Mouse (Mus musculus) forebrain, embryonic 15.5 days (tissue): ENCODE measurements around the gene Atf5. TPM values are rescaled to one million over a fixed set of nuclear protein-coding genes. Genes with fewer than 3 reads are reported as not detected.
A peak's percentile ranks its signal among the peaks of the same experiment; 100 is the strongest.

ENCODE experiments used
- ATAC-seq: fragments of 200-750 bp; cut with Nextera tagmentation; replicated peaks from 2 replicates; pipeline ENCODE4 v1.8.0; 2017; ENCODE audit warnings: mild to moderate bottlenecking, moderate TSS enrichment, moderate library complexity
- H3K27ac ChIP-seq: fragments of 300-500 bp; sonication (generic); replicated peaks from 2 replicates; pipeline ENCODE4 v1.5.1; 2015; ENCODE audit warnings: mild to moderate bottlenecking, inconsistent platforms
- H3K27me3 ChIP-seq: fragments of 300-500 bp; sonication (generic); 2 replicates; pipeline ENCODE4 v1.6.1; 2015; ENCODE audit warnings: inconsistent platforms
- H3K36me3 ChIP-seq: fragments of 300-500 bp; sonication (generic); 2 replicates; pipeline ENCODE4 v1.6.1; 2015; ENCODE audit warnings: mild to moderate bottlenecking, inconsistent platforms
- H3K4me1 ChIP-seq: fragments of 300-500 bp; sonication (generic); 2 replicates; pipeline ENCODE4 v1.6.1; 2015; ENCODE audit warnings: inconsistent platforms
- H3K4me2 ChIP-seq: fragments of 300-500 bp; sonication (generic); replicated peaks from 2 replicates; pipeline ENCODE4 v1.6.1; 2015; ENCODE audit warnings: mild to moderate bottlenecking, inconsistent platforms
- H3K4me3 ChIP-seq: fragments of 300-500 bp; sonication (generic); 2 replicates; pipeline ENCODE4 v1.5.1; 2015; ENCODE audit warnings: mild to moderate bottlenecking, inconsistent platforms
- H3K9ac ChIP-seq: fragments of 300-500 bp; sonication (generic); replicated peaks from 2 replicates; pipeline ENCODE4 v1.6.1; 2015; ENCODE audit warnings: mild to moderate bottlenecking, inconsistent platforms
- H3K9me3 ChIP-seq: fragments of 300-500 bp; sonication (generic); 2 replicates; pipeline ENCODE4 v1.6.1; 2016; ENCODE audit warnings: inconsistent platforms
- WGBS: fragments of 180-500 bp; shearing (Covaris S2); methylation state at CpG from one replicate; pipeline ENCODE4 v1.1.7; 2015; ENCODE audit warnings: mixed read lengths; 5-methylcytosine and 5-hydroxymethylcytosine counted together
- polyA plus RNA-seq: library from polyadenylated mRNA; unstranded; fragments of >200 nt; fragmentation: Nextera tagmentation; extraction: Ambion mirVana; gene quantifications from 2 replicates; pipeline ENCODE4 v1.2.1, GENCODE M21; 2015

The Atf5 gene
- polyA plus RNA-seq, 1 experiment from 2014 or later: 4.6 TPM

DNA sequence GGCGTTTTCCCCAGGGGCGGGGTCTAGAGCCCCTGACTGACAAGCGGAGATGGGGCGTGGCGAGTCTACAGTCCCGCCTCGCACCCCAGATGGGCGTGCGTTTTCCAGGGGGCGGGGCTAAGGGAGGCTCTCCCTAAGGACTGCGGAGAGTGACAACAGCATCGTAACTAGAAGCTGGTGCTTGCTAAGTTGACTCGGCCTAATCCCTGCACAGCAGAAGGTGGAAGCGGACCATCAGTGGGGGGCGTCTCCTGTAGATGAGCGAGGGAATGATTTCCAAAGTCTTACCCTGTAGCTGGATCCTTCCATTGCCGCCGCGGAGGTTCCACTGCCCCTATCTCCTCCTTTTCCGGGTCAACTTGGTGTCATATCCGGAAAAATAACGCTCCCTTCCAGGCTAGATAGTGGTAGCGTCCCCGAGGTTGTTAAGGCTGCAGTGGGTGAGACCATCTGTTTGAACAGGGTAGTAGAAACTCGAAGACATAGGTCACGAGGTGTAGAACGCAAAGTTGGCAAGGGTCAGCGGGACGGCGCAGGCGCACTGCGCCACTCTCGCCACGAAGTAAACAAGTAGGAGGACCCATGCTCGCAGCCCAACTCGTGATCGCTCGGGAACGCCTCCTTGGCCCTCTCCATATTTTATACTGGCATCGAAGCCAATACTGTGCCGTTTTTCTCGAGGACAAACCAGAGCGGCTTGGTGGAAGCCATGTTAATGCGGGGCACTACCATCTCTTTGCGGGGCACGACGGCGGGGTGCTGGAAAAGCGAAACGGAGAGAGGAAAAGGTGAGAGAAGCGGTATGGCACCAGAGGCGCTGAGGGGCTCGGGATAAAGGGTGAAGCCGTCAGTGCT is 32.3 kb upstream of the Atf5 start, which contains the start of the genes Akt1s1 and Tbc1d17:
Gene Akt1s1 (plus strand): TSS at position 431 of the 855 bp plus-strand sequence.
Gene Tbc1d17 (minus strand): TSS at position 519 of the 855 bp plus-strand sequence.
- H3K9me3 ChIP-seq: no peaks in the 10 kb centered on the region
- peak within 1 kb of the TSS; percentile 78 for H3K4me3 ChIP-seq
- H3K27me3 ChIP-seq: no peaks in the 10 kb centered on the region
- peak within 1 kb of the TSS; percentile 60 for H3K4me2 ChIP-seq
- H3K4me1 ChIP-seq: peaks cover 37% of the 10 kb centered on the region
- H3K9ac ChIP-seq: peak within 1 kb of the TSS; percentile 76
- peak; percentile 89 for ATAC-seq
- H3K27ac ChIP-seq: peak within 1 kb of the TSS; percentile 100
- peaks cover 30% of the 10 kb centered on the region for H3K36me3 ChIP-seq
- under 1% methylated on average over 54 of the region's 54 CpGs for WGBS

DNA sequence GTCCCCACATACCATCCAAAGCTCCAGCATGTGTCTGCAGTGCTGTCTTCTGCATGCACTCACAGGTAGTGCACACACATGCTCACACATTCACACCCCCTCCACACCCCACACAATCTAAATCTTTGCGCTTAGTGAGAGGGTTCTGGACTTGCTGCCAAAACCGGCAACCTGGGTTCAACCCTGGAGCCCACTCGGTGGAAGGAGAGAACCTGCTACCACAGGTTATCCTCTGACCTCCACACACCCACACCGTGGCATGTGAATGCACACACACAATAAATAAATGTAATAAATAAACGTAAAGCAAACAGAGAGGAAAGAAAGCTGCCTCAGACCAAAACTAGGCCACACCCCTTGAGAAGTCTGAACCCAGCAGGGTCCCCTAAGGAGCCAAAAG is 31.3 kb upstream of the Atf5 start:
- no peaks in the 10 kb centered on the region for H3K9me3 ChIP-seq

GRCm38 (mm10) chr7:44846804-44847203 is 30.3 kb upstream of the Atf5 start:
- Histone ChIP-seq H3K27me3 (no peaks in the 10 kb centered on the region; the same call in 1 of the 2 replicates), H3K36me3 (peaks cover 50% of the 10 kb centered on the region), H3K4me2 (no peak overlapping the region), H3K9ac (no peak overlapping the region), H3K27ac (no peak overlapping the region), H3K4me1 (peaks cover 28% of the 10 kb centered on the region), H3K9me3 (no peaks in the 10 kb centered on the region), H3K4me3 (no peak overlapping the region)
- ATAC-seq: no peak
- 87% methylated on average over 7 of the region's 7 CpGs for WGBS

More for the DNA sequence above, 31.3 kb upstream of the Atf5 start:
- H3K9ac ChIP-seq: peak overlapping the region; percentile 53
- ATAC-seq: no peak
- peaks cover 28% of the 10 kb centered on the region for H3K4me1 ChIP-seq
- peaks cover 40% of the 10 kb centered on the region for H3K36me3 ChIP-seq
- WGBS: 77% methylated on average over 5 of the region's 5 CpGs
- H3K4me3 ChIP-seq: peak overlapping the region; percentile 78
- H3K27me3 ChIP-seq: no peaks in the 10 kb centered on the region
- peak overlapping the region; percentile 60 for H3K4me2 ChIP-seq
- peak overlapping the region; percentile 100 for H3K27ac ChIP-seq

GRCm38 (mm10) chr7:44845006-44845405 is 28.5 kb upstream of the Atf5 start:
- H3K36me3 ChIP-seq: peaks cover 60% of the 10 kb centered on the region
- 93% methylated on average over 10 of the region's 10 CpGs for WGBS
- ATAC-seq: no peak

DNA sequence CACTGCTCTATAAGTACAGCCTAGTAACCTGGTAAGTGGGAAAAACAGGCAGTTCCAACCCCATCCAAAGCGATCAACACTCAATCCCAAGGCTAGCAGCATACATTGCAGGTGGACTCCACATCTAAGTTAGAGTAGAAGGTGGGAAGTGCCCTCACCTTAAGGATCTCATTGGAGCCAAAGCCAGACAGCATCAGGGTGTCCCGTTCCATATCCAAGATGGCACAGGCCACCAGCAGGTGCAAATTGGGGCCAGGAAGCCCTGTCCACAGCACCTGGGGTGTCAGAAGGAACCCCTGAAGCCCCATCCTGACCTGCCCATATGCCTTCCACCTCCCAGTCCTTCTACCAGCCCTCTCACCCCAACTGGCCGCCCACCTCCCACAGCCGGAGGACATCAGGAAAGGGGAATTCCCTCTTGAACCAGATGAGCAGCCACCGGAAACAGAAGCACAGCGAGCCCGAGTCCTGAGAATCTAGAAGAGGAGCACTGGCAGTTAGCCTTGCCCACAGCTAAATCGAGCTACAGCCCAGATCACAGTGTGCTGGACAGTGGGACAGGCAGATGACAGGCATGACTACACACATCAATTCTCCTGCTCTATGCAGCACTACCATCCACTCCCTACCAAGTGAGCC is 25.5 kb upstream of the Atf5 start:
- H3K4me2 ChIP-seq: no peak overlapping the region
- no peak for ATAC-seq
- WGBS: 93% methylated on average over 8 of the region's 8 CpGs
- H3K4me3 ChIP-seq: no peak overlapping the region
- H3K36me3 ChIP-seq: peaks cover 60% of the 10 kb centered on the region
- H3K9ac ChIP-seq: no peak overlapping the region
- H3K27ac ChIP-seq: no peak overlapping the region
- H3K4me1 ChIP-seq: peaks cover 17% of the 10 kb centered on the region
- peaks cover 24% of the 10 kb centered on the region for H3K27me3 ChIP-seq
- H3K9me3 ChIP-seq: no peaks in the 10 kb centered on the region

More at GRCm38 (mm10) chr7:44845006-44845405, 28.5 kb upstream of the Atf5 start:
- Histone ChIP-seq H3K9me3 (no peaks in the 10 kb centered on the region), H3K4me1 (peaks cover 19% of the 10 kb centered on the region), H3K27me3 (peaks cover 9% of the 10 kb centered on the region), H3K27ac (no peak overlapping the region), H3K9ac (no peak overlapping the region), H3K4me2 (no peak overlapping the region), H3K4me3 (no peak overlapping the region)

DNA sequence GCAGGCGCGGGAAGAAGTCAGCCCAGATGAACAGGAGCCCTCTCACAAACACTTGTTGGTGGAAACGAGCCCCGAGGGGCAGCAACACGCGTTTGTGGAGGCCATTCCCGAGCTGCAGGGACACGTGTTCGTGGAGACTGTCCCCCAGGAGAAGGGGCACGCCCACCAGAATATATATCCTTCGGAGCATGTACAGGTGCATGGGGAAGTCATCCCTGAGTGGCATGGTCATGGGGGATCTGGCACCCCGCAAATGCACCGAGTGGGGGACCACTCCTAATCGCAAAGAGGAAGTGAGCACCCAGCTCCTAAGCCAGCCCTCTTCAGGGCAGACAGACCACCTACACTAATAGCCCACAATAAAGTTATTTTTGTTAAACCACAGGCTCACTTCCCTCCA is 24.0 kb upstream of the Atf5 start:
- no peak for ATAC-seq
- H3K9me3 ChIP-seq: no peaks in the 10 kb centered on the region
- H3K36me3 ChIP-seq: peaks cover 46% of the 10 kb centered on the region
- H3K4me3 ChIP-seq: 0 out of 2 replicates have a peak overlapping the region, but pooled peaks have one; percentile 34
- H3K27me3 ChIP-seq: peaks cover 24% of the 10 kb centered on the region
- peak overlapping the region; percentile 49; the same call in 1 of the 2 replicates for H3K4me2 ChIP-seq
- H3K9ac ChIP-seq: no peak overlapping the region
- 58% methylated on average over 14 of the region's 14 CpGs for WGBS
- no peak overlapping the region for H3K27ac ChIP-seq
- H3K4me1 ChIP-seq: peaks cover 13% of the 10 kb centered on the region

- H3K27ac ChIP-seq: no peak overlapping the region
- H3K9me3 ChIP-seq: no peaks in the 10 kb centered on the region
- H3K4me2 ChIP-seq: peak overlapping the region; percentile 49
- peaks cover 39% of the 10 kb centered on the region for H3K36me3 ChIP-seq
- ATAC-seq: peak; percentile 67
- H3K4me3 ChIP-seq: peak overlapping the region; percentile 34
- peaks cover 24% of the 10 kb centered on the region for H3K27me3 ChIP-seq
- H3K4me1 ChIP-seq: peaks cover 13% of the 10 kb centered on the region
- 1% methylated on average over 58 of the region's 58 CpGs for WGBS
- H3K9ac ChIP-seq: peak overlapping the region; percentile 38
These were observed 23.2 kb upstream of the Atf5 start for GRCm38 (mm10) chr7:44839491-44840191.

DNA sequence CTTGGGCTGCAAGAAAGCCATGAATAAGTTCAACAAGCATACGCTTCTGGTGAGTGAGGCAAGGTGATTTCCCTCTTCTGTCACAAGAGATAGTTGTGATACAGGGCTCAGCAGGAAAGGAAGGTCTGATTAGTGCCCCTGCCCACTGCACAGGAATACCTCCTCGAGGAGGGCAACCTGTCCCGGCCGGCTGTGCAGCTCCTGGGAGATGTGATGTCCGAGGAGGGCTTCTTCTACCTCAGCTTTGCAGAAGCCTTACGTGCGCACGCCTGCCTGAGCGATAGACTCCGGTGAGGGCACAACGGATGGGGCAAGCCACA is 22.7 kb upstream of the Atf5 start:
- ATAC-seq: no peak
- Histone ChIP-seq H3K9ac (peak overlapping the region; percentile 38), H3K4me3 (peak overlapping the region; percentile 34), H3K4me1 (peaks cover 13% of the 10 kb centered on the region), H3K27me3 (peaks cover 24% of the 10 kb centered on the region), H3K9me3 (no peaks in the 10 kb centered on the region), H3K27ac (no peak overlapping the region), H3K4me2 (peak overlapping the region; percentile 49), H3K36me3 (peaks cover 33% of the 10 kb centered on the region)
- 28% methylated on average over 11 of the region's 11 CpGs for WGBS

DNA sequence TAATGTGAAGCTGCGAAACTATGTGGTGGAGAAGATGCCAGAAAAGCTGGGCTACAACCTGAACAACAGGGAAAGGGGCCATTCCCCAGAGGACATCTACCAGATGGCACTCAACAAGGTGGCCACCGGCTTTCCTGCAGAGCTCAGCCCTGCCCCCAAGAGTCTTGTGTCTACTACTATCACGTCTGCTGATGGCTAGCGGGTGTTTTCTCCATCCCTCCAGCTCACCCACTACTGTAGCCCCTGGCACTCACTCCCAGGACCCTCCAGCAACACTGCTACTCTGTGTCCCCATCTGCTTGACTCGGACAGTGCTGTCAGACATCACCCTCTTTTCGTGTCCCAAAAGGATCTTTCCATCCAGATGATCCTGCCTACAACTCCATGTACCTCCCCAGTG is 21.6 kb upstream of the Atf5 start:
- H3K36me3 ChIP-seq: peaks cover 23% of the 10 kb centered on the region
- ATAC-seq: no peak
- H3K4me1 ChIP-seq: peaks cover 13% of the 10 kb centered on the region
- WGBS: 84% methylated on average over 6 of the region's 6 CpGs
- H3K9ac ChIP-seq: no peak overlapping the region
- no peak overlapping the region for H3K4me2 ChIP-seq
- H3K4me3 ChIP-seq: no peak overlapping the region
- no peaks in the 10 kb centered on the region for H3K9me3 ChIP-seq
- no peak overlapping the region for H3K27ac ChIP-seq
- peaks cover 24% of the 10 kb centered on the region for H3K27me3 ChIP-seq

- H3K36me3 ChIP-seq: peaks cover 15% of the 10 kb centered on the region
- 86% methylated on average over 9 of the region's 9 CpGs for WGBS
These were observed 20.1 kb upstream of the Atf5 start for GRCm38 (mm10) chr7:44836423-44837053.

GRCm38 (mm10) chr7:44836016-44836404 is 19.6 kb upstream of the Atf5 start:
- H3K4me3 ChIP-seq: no peak overlapping the region
- no peak overlapping the region for H3K4me2 ChIP-seq
- ATAC-seq: no peak
- H3K27ac ChIP-seq: no peak overlapping the region
- no peak overlapping the region for H3K9ac ChIP-seq
- peaks cover 19% of the 10 kb centered on the region for H3K36me3 ChIP-seq
- WGBS: 51% methylated on average over 3 of the region's 3 CpGs
- no peaks in the 10 kb centered on the region for H3K9me3 ChIP-seq
- H3K4me1 ChIP-seq: peaks cover 13% of the 10 kb centered on the region
- H3K27me3 ChIP-seq: peaks cover 24% of the 10 kb centered on the region

More at GRCm38 (mm10) chr7:44836423-44837053, 20.1 kb upstream of the Atf5 start:
- Histone ChIP-seq H3K4me2 (no peak overlapping the region), H3K4me1 (peaks cover 13% of the 10 kb centered on the region), H3K27ac (no peak overlapping the region), H3K9ac (no peak overlapping the region), H3K9me3 (no peaks in the 10 kb centered on the region), H3K27me3 (peaks cover 24% of the 10 kb centered on the region), H3K4me3 (no peak overlapping the region)
- no peak for ATAC-seq
